Mouse (Mus musculus): ENCODE results near the gene Ccdc88a.

DNA sequence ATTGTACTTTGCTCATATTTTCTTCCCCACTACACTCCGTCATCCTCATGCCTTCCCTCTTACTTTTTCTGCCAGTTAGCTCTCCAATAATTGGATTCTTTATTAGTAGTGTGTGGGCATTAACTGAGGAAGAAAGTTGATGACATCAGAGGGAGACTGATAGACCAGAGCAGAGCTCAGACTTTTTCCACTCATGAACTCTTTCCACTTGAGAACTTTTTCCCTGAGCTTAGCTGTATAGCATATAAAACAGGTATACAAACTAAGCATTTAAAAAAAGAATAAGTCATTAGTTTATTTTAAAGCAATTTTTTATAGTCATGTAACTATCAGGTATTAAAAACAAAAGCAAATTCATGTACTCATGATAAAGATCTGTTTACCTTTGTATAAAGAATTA, 5.3 kb downstream of the Ccdc88a start:
- TF ChIP-seq POLR2A (IDR thresholded peaks at IDR 0.05; ENCODE audit: borderline replicate concordance, control insufficient read depth, low read depth, low read length) (no peak), CTCF (IDR thresholded peaks at IDR 0.05; ENCODE audit: control insufficient read depth, insufficient read depth, low read length) (no peak)

Measured in bone marrow, adult 2 months (tissue).